In genomic region chr9:29201163-29202053, GRCm38 (mm10) we compare ENCODE assay signal across 8 mouse cellular contexts.
DNase-seq lines count a peak whose midpoint lies in the region; ATAC-seq lines count a peak whose summit lies in the region.

No protein-coding gene starts in this region.

- no peak for ATAC-seq in activated CD4-positive, CD25-positive, alpha-beta regulatory T cell, adult 4 months

- peak; percentile 21 for DNase-seq in ovary, postnatal 14 days (ENCODE audit: low spot score)
- DNase-seq in ovary, postnatal 36 days (ENCODE audit: low spot score) = no peak
- DNase-seq in embryo, embryonic 11.5 days (ENCODE audit: low read depth, low spot score) = peak; percentile 46
- peak; percentile 73 to 76 for DNase-seq in heart, postnatal 10 days
- peak; percentile 66 for DNase-seq in kidney, postnatal 14 days
- peak; percentile 61 for DNase-seq in mesoderm, embryonic 11.5 days (ENCODE audit: low read depth, low spot score)
- peak; percentile 4 for DNase-seq in yolk sac, embryonic 10.5 days (ENCODE audit: low spot score)

- intact Hi-C loops in heart, postnatal 10 days (cut with DNase I) = loop anchor here (1.0 to 10.0 kb wide), 5 partner anchors 208 to 937 kb away; no protein-coding TSS in a partner anchor
